8 mouse cellular contexts compared by ENCODE assay signal in the genomic region with DNA sequence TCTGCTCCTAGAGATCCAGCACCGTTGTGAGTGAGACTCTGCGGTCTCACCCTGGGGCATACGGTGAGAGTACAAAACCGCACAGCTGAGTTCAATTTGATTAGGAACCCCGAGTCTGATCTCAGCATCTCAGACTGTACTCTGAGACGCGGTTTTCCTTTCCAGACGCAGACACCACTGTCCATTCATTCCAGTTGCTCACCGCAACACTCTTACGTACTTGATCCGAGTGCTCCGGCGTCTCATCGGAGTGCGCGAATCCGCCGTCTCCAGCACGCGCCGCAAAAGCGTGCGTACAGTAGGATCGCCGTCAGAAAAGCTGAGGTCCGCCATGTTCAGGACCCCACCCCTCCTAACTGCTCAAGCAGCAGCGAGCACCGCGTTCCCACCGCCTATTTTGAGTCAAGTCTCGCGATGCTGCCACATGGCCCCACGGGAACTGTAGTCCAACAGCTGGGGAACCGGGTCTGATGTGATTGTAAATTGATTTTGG. TPM values are rescaled to one million over a fixed set of nuclear protein-coding genes. Genes with fewer than 3 reads are reported as not detected.
DNase-seq lines count a peak whose midpoint lies in the region; ATAC-seq and TF ChIP-seq lines count a peak whose summit lies in the region.

No protein-coding gene starts in this region.

- under 1% methylated on average over 34 of the region's 34 CpGs for WGBS in embryonic facial prominence, embryonic 13.5 days
- WGBS in heart, adult 2 months = under 1% methylated on average over 34 of the region's 34 CpGs
- under 1% methylated on average over 34 of the region's 34 CpGs for WGBS in kidney, adult 2 months
- under 1% methylated on average over 34 of the region's 34 CpGs for WGBS in limb, embryonic 13.5 days
- under 1% methylated on average over 34 of the region's 34 CpGs for WGBS in midbrain, embryonic 15.5 days
- under 1% methylated on average over 34 of the region's 34 CpGs for WGBS in spleen, adult 2 months

- TF ChIP-seq EP300 in heart, adult 2 months (IDR thresholded peaks at IDR 0.05; ENCODE audit: insufficient read depth, low read depth, low read length) = no peak

- TF ChIP-seq CTCF in heart, adult 2 months (IDR thresholded peaks at IDR 0.05) = no peak
- TF ChIP-seq CTCF in kidney, adult 2 months (conservative IDR thresholded peaks at IDR 0.05; ENCODE audit: insufficient read depth, insufficient read length, low read depth, low read length) = no peak
- TF ChIP-seq CTCF in spleen, adult 2 months (IDR thresholded peaks at IDR 0.05; ENCODE audit: extremely low read depth, insufficient read depth, insufficient read length, insufficient replicate concordance) = no peak

- peak; percentile 77 for ATAC-seq in embryonic facial prominence, embryonic 13.5 days (ENCODE audit: insufficient number of reproducible peaks, insufficient read depth, low FRiP score, low TSS enrichment, low read depth)
- ATAC-seq in limb, embryonic 13.5 days (ENCODE audit: low FRiP score, low read depth) = peak; percentile 84
- peak; percentile 82 for ATAC-seq in midbrain, embryonic 15.5 days (replicated peaks)

- H3K36me3 ChIP-seq in embryonic facial prominence, embryonic 13.5 days = peaks cover 32% of the 10 kb centered on the region
- H3K36me3 ChIP-seq in heart, adult 2 months (ENCODE audit: control insufficient read depth, insufficient read depth, low read length) = peaks cover 5% of the 10 kb centered on the region
- H3K36me3 ChIP-seq in kidney, adult 2 months (ENCODE audit: control insufficient read depth, insufficient read depth, low read length) = no peaks in the 10 kb centered on the region
- H3K36me3 ChIP-seq in limb, embryonic 13.5 days = peaks cover 32% of the 10 kb centered on the region
- peaks cover 16% of the 10 kb centered on the region for H3K36me3 ChIP-seq in midbrain, embryonic 15.5 days (replicated peaks)
- peaks cover 3% of the 10 kb centered on the region for H3K36me3 ChIP-seq in spleen, adult 2 months (ENCODE audit: control insufficient read depth, insufficient read depth, low read length)

- peaks cover 20% of the 10 kb centered on the region for H3K4me1 ChIP-seq in embryonic facial prominence, embryonic 13.5 days
- H3K4me1 ChIP-seq in heart, adult 2 months (ENCODE audit: control insufficient read depth, insufficient read depth, low read length) = peaks cover 9% of the 10 kb centered on the region
- peaks cover 8% of the 10 kb centered on the region; the same call in 1 of the 2 replicates for H3K4me1 ChIP-seq in kidney, adult 2 months (ENCODE audit: control insufficient read depth, insufficient read depth, low read length)
- H3K4me1 ChIP-seq in limb, embryonic 13.5 days = peaks cover 21% of the 10 kb centered on the region
- H3K4me1 ChIP-seq in midbrain, embryonic 15.5 days = peaks cover 22% of the 10 kb centered on the region
- H3K4me1 ChIP-seq in spleen, adult 2 months (ENCODE audit: control insufficient read depth, insufficient read depth, insufficient read length) = peaks cover 9% of the 10 kb centered on the region; the same call in 1 of the 2 replicates

- no peaks in the 10 kb centered on the region for H3K9me3 ChIP-seq in embryonic facial prominence, embryonic 13.5 days
- H3K9me3 ChIP-seq in limb, embryonic 13.5 days = no peaks in the 10 kb centered on the region
- H3K9me3 ChIP-seq in midbrain, embryonic 15.5 days = no peaks in the 10 kb centered on the region

- no peaks in the 10 kb centered on the region for H3K79me2 ChIP-seq in heart, adult 2 months (replicated peaks; ENCODE audit: control insufficient read depth, insufficient read depth, low read length)

- H3K9ac ChIP-seq in embryonic facial prominence, embryonic 13.5 days = peak overlapping the region; percentile 85
- peak overlapping the region; percentile 77 for H3K9ac ChIP-seq in heart, adult 2 months (ENCODE audit: low read depth, low read length)
- H3K9ac ChIP-seq in limb, embryonic 13.5 days = peak overlapping the region; percentile 81
- H3K9ac ChIP-seq in midbrain, embryonic 15.5 days = peak overlapping the region; percentile 66

- intact Hi-C loops in heart, adult 2 months (cut with DNase I) = loop anchor here (2.0 to 5.0 kb wide), 4 partner anchors 25 to 161 kb away; a partner anchor contains a TSS

- H3K27me3 ChIP-seq in embryonic facial prominence, embryonic 13.5 days = no peaks in the 10 kb centered on the region
- no peaks in the 10 kb centered on the region for H3K27me3 ChIP-seq in heart, adult 2 months (ENCODE audit: control insufficient read depth, insufficient read depth, low read length)
- no peaks in the 10 kb centered on the region for H3K27me3 ChIP-seq in kidney, adult 2 months (replicated peaks; ENCODE audit: control insufficient read depth, insufficient read depth, low read length)
- no peaks in the 10 kb centered on the region for H3K27me3 ChIP-seq in limb, embryonic 13.5 days
- no peaks in the 10 kb centered on the region for H3K27me3 ChIP-seq in midbrain, embryonic 15.5 days (replicated peaks)
- H3K27me3 ChIP-seq in spleen, adult 2 months (ENCODE audit: control insufficient read depth, insufficient read depth, low read length) = no peaks in the 10 kb centered on the region

- peak; percentile 95 for DNase-seq in A20 (ENCODE audit: low read depth, low spot score)
- DNase-seq in adrenal gland, postnatal 4 days (ENCODE audit: low spot score in 2 of 2) = peak; percentile 56 to 80
- DNase-seq in heart, adult 2 months = peak; percentile 89 to 92
- peak; percentile 93 for DNase-seq in kidney, adult 2 months
- DNase-seq in spleen, adult 2 months (ENCODE audit: low read depth in 1 of 2, low spot score in 2 of 2) = peak; percentile 62 to 86

- H3K4me2 ChIP-seq in embryonic facial prominence, embryonic 13.5 days = peak overlapping the region; percentile 72
- peak overlapping the region; percentile 70 for H3K4me2 ChIP-seq in limb, embryonic 13.5 days (replicated peaks)
- peak overlapping the region; percentile 76 for H3K4me2 ChIP-seq in midbrain, embryonic 15.5 days

- peak; percentile 80 for TF ChIP-seq POLR2A in heart, adult 2 months (IDR thresholded peaks at IDR 0.05; ENCODE audit: insufficient read depth, low read depth, low read length)
- TF ChIP-seq POLR2A in kidney, adult 2 months (IDR thresholded peaks at IDR 0.05; ENCODE audit: low read depth, low read length) = no peak
- TF ChIP-seq POLR2A in spleen, adult 2 months (IDR thresholded peaks at IDR 0.05; ENCODE audit: low read depth, low read length) = peak; percentile 60

- H3K27ac ChIP-seq in embryonic facial prominence, embryonic 13.5 days = peak overlapping the region; percentile 89
- H3K27ac ChIP-seq in heart, adult 2 months = peak overlapping the region; percentile 53
- H3K27ac ChIP-seq in kidney, adult 2 months (ENCODE audit: insufficient read depth, low read depth, low read length) = no peak overlapping the region
- peak overlapping the region; percentile 85 for H3K27ac ChIP-seq in limb, embryonic 13.5 days
- H3K27ac ChIP-seq in midbrain, embryonic 15.5 days = peak overlapping the region; percentile 84
- peak overlapping the region; percentile 41; the same call in 1 of the 2 replicates for H3K27ac ChIP-seq in spleen, adult 2 months (ENCODE audit: insufficient read depth, low read length)

- peak overlapping the region; percentile 70 for H3K4me3 ChIP-seq in embryonic facial prominence, embryonic 13.5 days
- H3K4me3 ChIP-seq in heart, adult 2 months = peak overlapping the region; percentile 82
- peak overlapping the region; percentile 66 for H3K4me3 ChIP-seq in kidney, adult 2 months (ENCODE audit: insufficient read depth, low read depth, low read length)
- H3K4me3 ChIP-seq in limb, embryonic 13.5 days = peak overlapping the region; percentile 76
- H3K4me3 ChIP-seq in midbrain, embryonic 15.5 days = peak overlapping the region; percentile 70
- H3K4me3 ChIP-seq in spleen, adult 2 months (ENCODE audit: extremely low read depth, insufficient read depth, insufficient read length) = peak overlapping the region; percentile 96

RNA-seq across cellular contexts. Expression of a gene that starts 1.4 kb away (rescaled TPM):
- total RNA-seq in adrenal gland, postnatal 4 days (2021) = 10 to 100 TPM; 15.9 to 21.7 TPM
- polyA plus RNA-seq in embryonic facial prominence, embryonic 13.5 days (2015; fragmentation: Nextera tagmentation; extraction: Ambion mirVana) = 56.0 and 58.7 TPM in 2 replicates
- 1 to 10 TPM; 2.3 to 2.7 TPM for total RNA-seq in heart, adult 2 months (2021)
- polyA plus RNA-seq in heart, adult 2 months (2012; rRNA removed) = 6.0 and 6.4 TPM in 2 replicates
- 6.7 and 7.3 TPM in 2 replicates for polyA plus RNA-seq in kidney, adult 2 months (2012; rRNA removed)
- 52.1 and 54.6 TPM in 2 replicates for polyA plus RNA-seq in limb, embryonic 13.5 days (2015; fragmentation: Nextera tagmentation; extraction: Ambion mirVana)
- 55.2 and 58.7 TPM in 2 replicates for polyA plus RNA-seq in midbrain, embryonic 15.5 days (2015; fragmentation: Nextera tagmentation; extraction: Ambion mirVana)
- 14.2 and 16.4 TPM in 2 replicates for polyA plus RNA-seq in spleen, adult 2 months (2012; rRNA removed)

RNA-seq across cellular contexts. Expression of a gene that starts 3.2 kb away (rescaled TPM):
- 10 to 100 TPM; 40.0 to 42.2 TPM for total RNA-seq in adrenal gland, postnatal 4 days (2021)
- 73.5 and 77.5 TPM in 2 replicates for polyA plus RNA-seq in embryonic facial prominence, embryonic 13.5 days (2015; fragmentation: Nextera tagmentation; extraction: Ambion mirVana)
- 10 to 100 TPM; 26.8 to 30.1 TPM for total RNA-seq in heart, adult 2 months (2021)
- 33.0 and 42.2 TPM in 2 replicates for polyA plus RNA-seq in heart, adult 2 months (2012; rRNA removed)
- polyA plus RNA-seq in kidney, adult 2 months (2012; rRNA removed) = 41.5 and 45.3 TPM in 2 replicates
- polyA plus RNA-seq in limb, embryonic 13.5 days (2015; fragmentation: Nextera tagmentation; extraction: Ambion mirVana) = 79.0 and 83.0 TPM in 2 replicates
- 56.2 and 58.6 TPM in 2 replicates for polyA plus RNA-seq in midbrain, embryonic 15.5 days (2015; fragmentation: Nextera tagmentation; extraction: Ambion mirVana)
- polyA plus RNA-seq in spleen, adult 2 months (2012; rRNA removed) = 33.7 and 41.2 TPM in 2 replicates

RNA-seq across cellular contexts. Expression of a gene that starts 8.7 kb away (rescaled TPM):
- total RNA-seq in adrenal gland, postnatal 4 days (2021) = 10 to 100 TPM; 53.1 to 57.4 TPM
- 191 and 275 TPM in 2 replicates for polyA plus RNA-seq in embryonic facial prominence, embryonic 13.5 days (2015; fragmentation: Nextera tagmentation; extraction: Ambion mirVana)
- 10 to 100 TPM; 35.5 to 39.8 TPM for total RNA-seq in heart, adult 2 months (2021)
- polyA plus RNA-seq in heart, adult 2 months (2012; rRNA removed) = 56.1 and 67.7 TPM in 2 replicates
- polyA plus RNA-seq in kidney, adult 2 months (2012; rRNA removed) = 34.5 and 61.6 TPM in 2 replicates
- 253 and 274 TPM in 2 replicates for polyA plus RNA-seq in limb, embryonic 13.5 days (2015; fragmentation: Nextera tagmentation; extraction: Ambion mirVana)
- 148 and 152 TPM in 2 replicates for polyA plus RNA-seq in midbrain, embryonic 15.5 days (2015; fragmentation: Nextera tagmentation; extraction: Ambion mirVana)
- 13.1 and 14.5 TPM in 2 replicates for polyA plus RNA-seq in spleen, adult 2 months (2012; rRNA removed)

RNA-seq across cellular contexts. Expression of a gene that starts 24.2 kb away (rescaled TPM):
- not detected for total RNA-seq in adrenal gland, postnatal 4 days (2021)
- 0.21 and 0.24 TPM in 2 replicates for polyA plus RNA-seq in embryonic facial prominence, embryonic 13.5 days (2015; fragmentation: Nextera tagmentation; extraction: Ambion mirVana)
- not detected for total RNA-seq in heart, adult 2 months (2021)
- polyA plus RNA-seq in heart, adult 2 months (2012; rRNA removed) = 0.20 TPM in 1 of 2 replicates, not detected in the other
- 0.05 TPM in 1 of 2 replicates, not detected in the other for polyA plus RNA-seq in kidney, adult 2 months (2012; rRNA removed)
- polyA plus RNA-seq in limb, embryonic 13.5 days (2015; fragmentation: Nextera tagmentation; extraction: Ambion mirVana) = 0.20 and 0.27 TPM in 2 replicates
- 0.64 and 1.0 TPM in 2 replicates for polyA plus RNA-seq in midbrain, embryonic 15.5 days (2015; fragmentation: Nextera tagmentation; extraction: Ambion mirVana)
- 0.07 and 0.14 TPM in 2 replicates for polyA plus RNA-seq in spleen, adult 2 months (2012; rRNA removed)

RNA-seq across cellular contexts. Expression of a gene that starts 24.5 kb away (rescaled TPM):
- total RNA-seq in adrenal gland, postnatal 4 days (2021) = 10 to 100 TPM; 36.5 to 37.6 TPM
- 15.1 and 17.8 TPM in 2 replicates for polyA plus RNA-seq in embryonic facial prominence, embryonic 13.5 days (2015; fragmentation: Nextera tagmentation; extraction: Ambion mirVana)
- total RNA-seq in heart, adult 2 months (2021) = 10 to 100 TPM; 18.0 to 18.5 TPM
- 20.0 and 22.3 TPM in 2 replicates for polyA plus RNA-seq in heart, adult 2 months (2012; rRNA removed)
- 22.1 and 24.8 TPM in 2 replicates for polyA plus RNA-seq in kidney, adult 2 months (2012; rRNA removed)
- 15.1 and 16.2 TPM in 2 replicates for polyA plus RNA-seq in limb, embryonic 13.5 days (2015; fragmentation: Nextera tagmentation; extraction: Ambion mirVana)
- 11.8 and 13.6 TPM in 2 replicates for polyA plus RNA-seq in midbrain, embryonic 15.5 days (2015; fragmentation: Nextera tagmentation; extraction: Ambion mirVana)
- polyA plus RNA-seq in spleen, adult 2 months (2012; rRNA removed) = 50.0 and 59.9 TPM in 2 replicates
